Mouse (Mus musculus) cerebellum, adult (tissue): ENCODE data around the gene Ntrk3.

Source experiments
- ATAC-seq: cut with Nextera tagmentation; 2 replicates; pipeline ENCODE4 v1.9.2; 2017; ENCODE audit warnings: mild to moderate bottlenecking, moderate library complexity, mixed read lengths; ENCODE audit not compliant: insufficient number of reproducible peaks, low FRiP score, low TSS enrichment

Ntrk3 gene

GRCm38 (mm10) chr7:78737614-78738210, at the start of gene Ntrk3:
Gene Ntrk3, minus strand, starts transcription at chr7:78738012.
- no peak for ATAC-seq

- ATAC-seq, result no peak
These were observed 48.1 kb upstream of the Ntrk3 start for GRCm38 (mm10) chr7:78785906-78786305.

GRCm38 (mm10) chr7:78782639-78783581, 45.1 kb upstream of the Ntrk3 start, which contains the start of the genes Mrps11 and Mrpl46:
Gene Mrps11, plus strand, starts transcription at chr7:78783119.
Gene Mrpl46, minus strand, starts transcription at chr7:78783531.
- ATAC-seq, result peak; percentile 98

GRCm38 (mm10) chr7:78778741-78779140, 40.9 kb upstream of the Ntrk3 start:
- ATAC-seq, result no peak

- ATAC-seq, result no peak
These were observed 33.1 kb upstream of the Ntrk3 start for GRCm38 (mm10) chr7:78770936-78771335.

- ATAC-seq, result no peak
These were observed 31.4 kb upstream of the Ntrk3 start for GRCm38 (mm10) chr7:78769075-78769652.

- no peak for ATAC-seq
These were observed 30.2 kb upstream of the Ntrk3 start for GRCm38 (mm10) chr7:78767929-78768531.

GRCm38 (mm10) chr7:78766019-78766683, 28.3 kb upstream of the Ntrk3 start:
- peak; percentile 80 for ATAC-seq

- ATAC-seq, result 0 out of 2 replicates have a peak, but pooled peaks have one; percentile 42
These were observed 27.4 kb upstream of the Ntrk3 start for GRCm38 (mm10) chr7:78765215-78765631.

- ATAC-seq, result no peak
These were observed 26.0 kb upstream of the Ntrk3 start for GRCm38 (mm10) chr7:78763801-78764200.

- ATAC-seq, result no peak
These were observed 16.7 kb upstream of the Ntrk3 start for GRCm38 (mm10) chr7:78754458-78755000.

GRCm38 (mm10) chr7:78753752-78754457, 16.1 kb upstream of the Ntrk3 start:
- no peak for ATAC-seq

- ATAC-seq, result no peak
These were observed 15.1 kb upstream of the Ntrk3 start for GRCm38 (mm10) chr7:78752961-78753360.

- no peak for ATAC-seq
These were observed 6.0 kb upstream of the Ntrk3 start for GRCm38 (mm10) chr7:78743731-78744385.

GRCm38 (mm10) chr7:78739351-78740000, 1.7 kb upstream of the Ntrk3 start:
- ATAC-seq, result no peak

GRCm38 (mm10) chr7:78737196-78737595, 616 bp downstream of the Ntrk3 start:
- ATAC-seq, result no peak

GRCm38 (mm10) chr7:78731391-78731790, 6.4 kb downstream of the Ntrk3 start:
- ATAC-seq, result no peak

GRCm38 (mm10) chr7:78724591-78724990, 13.2 kb downstream of the Ntrk3 start:
- ATAC-seq, result no peak
